Mouse (Mus musculus) stomach, postnatal 0 days (tissue): ENCODE results near the gene Itgb8.

ENCODE experiments used
- CTCF ChIP-seq: IDR thresholded peaks from 2 replicates; pipeline ENCODE4 v1.5.1; 2016; ENCODE audit warnings: antibody characterized with exemption, low read depth, mild to moderate bottlenecking, moderate library complexity
- EP300 ChIP-seq: optimal IDR thresholded peaks from 2 replicates; pipeline ENCODE3; 2016; ENCODE audit warnings: antibody characterized with exemption

DNA sequence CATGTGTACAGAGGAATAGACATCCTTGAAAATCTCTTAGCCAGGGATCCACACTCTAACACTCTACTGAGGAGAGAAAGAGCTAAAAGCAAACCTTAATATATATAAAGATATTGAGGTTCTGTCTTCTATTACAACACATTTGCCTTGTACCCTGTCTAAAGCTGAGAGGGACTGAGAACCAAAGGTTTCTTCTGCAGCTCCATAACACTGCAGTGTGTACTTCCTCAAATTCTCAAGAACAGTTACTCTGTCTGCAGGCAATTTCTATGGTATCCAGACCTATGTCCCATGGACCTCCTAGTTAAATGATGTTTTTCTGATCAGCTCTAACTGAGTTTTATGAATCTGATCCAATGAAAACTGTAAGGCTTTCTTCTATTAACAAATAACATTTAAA, 13.9 kb downstream of the Itgb8 start:
- TF ChIP-seq EP300 (no peak), CTCF (no peak)
